Mouse (Mus musculus) layer of hippocampus, postnatal 36 days (tissue): Measurements from ENCODE around the gene Mgp. TPM values are rescaled to one million over a fixed set of nuclear protein-coding genes. Genes with fewer than 3 reads are reported as not detected.
"Not testable (repeated sequence)": the region's sequence is repeated elsewhere in the genome, so short reads cannot be mapped to it uniquely, and the experiment has no call there.

Source experiments
- DNase-seq, 2 experiments: peaks; one replicate each; pipeline ENCODE4 v3.0.0; 2022
- total RNA-seq, 2 experiments: library from RNA; stranded (reverse); gene quantifications; 2 replicates each; pipeline ENCODE4 v1.2.3; 2021

Mgp gene
- total RNA-seq, 2 experiments from 2014 or later: 16.1 to 37.1 TPM

DNA sequence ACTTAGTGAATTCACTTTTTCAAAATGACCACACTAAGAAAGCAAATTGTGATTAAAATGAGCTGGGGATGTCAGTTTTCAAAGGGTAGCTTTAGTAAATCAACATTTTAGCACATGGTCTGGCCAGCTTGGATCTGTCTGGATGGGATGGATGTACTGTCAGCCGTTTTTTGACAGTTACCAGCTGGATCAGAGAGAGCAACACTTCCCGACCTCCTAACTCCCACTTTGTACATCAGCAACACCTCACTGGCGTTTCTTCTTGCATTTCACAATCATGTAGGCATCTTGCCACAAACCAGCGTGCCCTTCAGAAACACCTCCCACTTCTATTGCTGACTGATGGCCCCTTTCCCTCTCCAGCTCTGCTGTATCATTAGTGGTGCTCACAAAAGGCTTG lies 22.6 kb upstream of the Mgp start:
- no peak for DNase-seq

DNA sequence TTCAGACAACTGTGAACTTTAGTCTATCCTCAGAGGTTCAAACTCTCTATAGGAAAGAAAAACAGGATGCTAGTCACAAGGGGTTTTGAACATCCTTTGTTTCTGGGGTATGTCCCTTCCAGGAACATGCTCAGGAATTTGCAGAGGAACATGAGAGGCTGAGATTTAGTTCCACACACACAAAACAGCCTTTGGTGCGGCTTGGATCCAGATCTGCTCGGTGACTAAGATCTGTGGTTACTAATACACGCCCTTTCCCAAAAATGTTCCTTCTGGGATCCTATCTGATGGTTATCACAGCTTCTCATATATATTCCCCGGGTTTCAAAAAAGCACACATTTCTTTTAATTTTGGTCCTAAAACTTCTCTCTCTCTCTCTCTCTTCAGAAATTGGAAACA lies 22.2 kb upstream of the Mgp start:
- no peak for DNase-seq

DNA sequence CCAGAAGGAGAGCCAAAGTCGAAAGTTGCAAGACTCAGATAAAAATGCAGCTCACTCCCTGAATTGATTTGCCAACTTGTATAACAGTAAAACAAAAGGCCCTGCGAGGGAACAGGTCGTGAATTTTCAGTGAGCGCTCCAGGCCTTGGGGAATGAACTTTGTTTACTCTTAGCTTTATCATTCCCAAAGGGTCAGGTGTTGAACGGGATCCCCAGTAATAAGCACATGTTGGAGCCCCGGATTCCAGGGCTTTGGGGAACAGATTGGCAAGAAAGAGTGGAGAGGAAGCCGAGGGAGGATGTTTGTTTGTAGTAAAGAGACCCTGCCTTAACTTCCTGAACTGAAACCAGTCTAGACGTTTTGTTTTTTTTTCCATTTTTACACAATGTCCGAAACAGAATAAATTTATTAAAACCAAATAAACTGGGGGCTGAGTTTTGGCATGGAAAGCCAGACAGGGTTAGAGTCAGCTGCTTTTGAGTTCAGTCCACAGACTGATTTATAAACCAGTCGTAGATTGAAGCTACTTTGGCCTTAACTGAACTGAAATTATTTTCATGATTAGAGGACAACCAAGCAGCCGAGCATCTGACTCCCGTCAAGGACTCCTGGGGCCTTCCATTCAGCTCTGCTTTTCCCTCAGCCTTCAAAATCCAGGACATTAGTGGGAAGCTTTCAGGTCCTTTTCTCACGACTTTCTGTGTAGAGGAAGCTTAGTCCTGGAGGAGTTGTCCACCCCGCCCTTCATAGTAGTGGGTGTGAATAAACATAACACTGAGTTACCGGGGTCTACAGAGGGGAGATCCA lies 19.1 kb upstream of the Mgp start:
- no peak for DNase-seq

DNA sequence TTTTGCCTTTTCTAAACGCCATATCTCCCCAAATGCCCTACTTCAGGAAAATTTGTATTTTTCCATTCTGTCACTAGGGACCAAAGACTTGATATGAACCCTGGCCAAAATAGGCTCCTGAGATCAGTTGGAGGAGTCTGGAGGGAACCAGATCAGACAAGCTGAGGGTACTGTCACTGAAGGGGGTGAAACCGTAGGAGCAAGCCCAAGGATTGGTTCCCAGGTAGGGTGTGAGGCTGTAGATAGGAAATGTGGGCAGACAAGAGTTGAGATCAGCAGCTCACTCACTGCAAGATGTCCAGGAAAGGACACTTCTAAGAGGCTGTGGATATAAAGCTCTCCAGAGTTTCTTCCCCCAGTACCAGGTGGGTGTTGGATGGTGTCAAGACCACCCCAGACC lies 16.4 kb upstream of the Mgp start:
- no peak for DNase-seq

DNA sequence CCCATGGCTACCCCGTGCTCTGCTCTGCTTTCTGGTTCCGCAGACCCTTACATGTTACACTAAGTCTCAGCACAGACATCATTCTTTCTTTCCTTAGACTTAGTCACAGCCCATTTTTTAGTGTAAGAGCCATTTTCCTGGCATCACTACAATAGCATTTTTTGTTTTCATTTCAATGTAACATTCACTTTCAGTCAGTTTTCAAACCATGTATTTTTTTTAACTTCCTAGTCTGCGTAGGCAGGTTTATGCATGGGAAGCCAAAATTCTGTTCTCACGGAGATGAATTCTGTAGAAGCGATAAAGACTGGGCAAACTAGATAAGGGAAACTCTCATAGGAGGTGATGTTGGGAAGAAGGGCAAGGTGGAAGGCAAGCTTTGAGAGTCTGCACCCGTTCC lies 13.9 kb upstream of the Mgp start:
- DNase-seq: no peak

DNA sequence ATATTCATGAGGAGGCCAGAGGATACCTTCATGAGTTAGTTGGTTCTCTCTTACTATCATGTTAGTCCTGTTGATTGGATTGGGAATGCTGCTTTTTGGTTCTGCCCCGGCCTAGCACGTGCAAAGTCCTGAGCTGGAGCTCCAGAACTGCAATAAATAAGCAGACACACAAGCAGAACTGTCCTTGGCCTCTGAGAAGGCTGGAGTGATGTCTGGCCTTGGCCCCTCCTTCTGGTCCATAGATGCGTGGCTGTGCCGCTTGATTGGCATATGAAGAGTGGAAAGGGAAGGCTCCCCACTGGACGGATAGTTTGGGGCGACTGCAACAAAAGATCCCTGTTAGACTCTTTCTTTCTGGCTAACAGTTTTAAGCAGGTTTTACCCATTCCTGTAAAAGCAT lies 13.4 kb upstream of the Mgp start:
- DNase-seq: no peak

DNA sequence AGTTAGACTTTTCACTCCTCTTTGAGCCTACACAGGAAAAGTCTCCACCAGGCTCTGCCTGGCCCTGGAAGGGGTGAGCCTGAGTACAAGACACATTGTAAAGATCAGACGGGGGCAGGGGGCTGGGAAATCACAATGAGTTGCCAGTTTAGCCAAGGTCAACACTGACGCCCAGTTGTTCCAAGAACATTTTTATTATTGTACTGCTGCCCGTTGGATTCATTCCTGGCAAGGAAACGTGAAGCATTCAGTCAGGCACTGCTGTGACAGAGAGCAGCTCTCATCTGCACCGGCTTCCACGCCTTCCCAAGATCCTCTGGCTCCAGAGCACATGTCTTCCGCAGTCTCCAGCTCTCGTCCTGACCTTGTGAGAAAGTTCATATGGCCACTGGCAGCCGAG lies 12.2 kb upstream of the Mgp start:
- no peak for DNase-seq

DNA sequence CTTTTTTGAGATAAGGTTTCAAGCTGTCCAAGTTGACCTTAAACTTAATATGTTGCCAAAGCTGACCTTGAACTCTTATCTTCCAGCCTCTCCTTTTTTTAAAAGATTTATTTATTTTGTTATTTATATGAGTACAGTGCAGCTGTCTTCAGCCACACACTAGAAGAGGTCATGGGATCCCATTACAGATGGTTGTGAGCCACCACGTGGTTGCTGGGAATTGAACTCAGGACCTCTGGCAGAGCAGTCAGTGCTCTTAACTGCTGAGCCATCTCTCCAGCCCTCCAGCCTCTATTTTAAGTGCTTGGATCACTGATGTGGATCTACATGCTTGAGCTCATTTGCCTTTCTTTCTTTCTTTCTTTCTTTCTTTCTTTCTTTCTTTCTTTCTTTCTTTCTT lies 9.1 kb upstream of the Mgp start:
- not testable (repeated sequence) for DNase-seq

DNA sequence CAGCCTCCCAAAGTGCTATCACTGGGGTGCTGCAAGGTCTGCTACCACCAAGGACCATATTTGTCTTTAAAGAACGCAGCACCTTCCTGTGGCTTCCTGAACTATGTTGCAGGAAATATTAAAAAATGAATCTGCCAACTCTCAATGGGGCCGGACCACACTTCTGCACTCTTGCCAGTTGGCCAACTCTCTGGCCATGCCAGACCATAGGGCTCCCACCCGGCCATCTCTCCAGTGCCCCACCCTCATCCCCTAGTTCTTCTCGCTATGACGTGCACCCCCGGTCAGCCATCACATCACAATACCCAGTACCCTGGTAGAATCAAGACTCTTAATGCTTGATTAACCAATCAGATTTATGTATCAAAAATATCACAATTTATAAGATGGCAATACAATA lies 8.3 kb upstream of the Mgp start:
- no peak for DNase-seq

DNA sequence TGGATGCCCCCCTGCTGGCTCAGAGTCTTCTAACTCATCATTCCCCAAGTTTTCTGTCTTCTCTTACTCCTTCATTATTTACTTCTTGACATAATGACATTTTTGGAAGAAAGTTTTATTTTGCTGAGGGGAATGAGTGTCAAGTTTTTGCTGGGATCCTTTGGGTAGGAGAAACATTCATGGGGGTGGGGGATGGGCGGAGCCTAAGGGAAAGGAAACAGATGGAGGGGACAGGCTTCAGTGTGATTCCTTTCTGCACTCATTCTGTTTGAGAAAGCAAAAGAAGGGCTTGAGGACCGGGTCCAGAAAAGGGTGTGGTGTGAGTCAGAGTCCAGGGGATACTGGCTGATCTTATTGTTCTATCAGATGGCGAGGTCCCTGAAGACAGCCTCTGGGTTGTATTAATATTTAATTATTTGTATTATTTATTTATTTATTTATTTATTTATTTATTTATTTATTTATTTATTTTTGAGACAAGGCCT lies 7.8 kb upstream of the Mgp start:
- DNase-seq: no peak

DNA sequence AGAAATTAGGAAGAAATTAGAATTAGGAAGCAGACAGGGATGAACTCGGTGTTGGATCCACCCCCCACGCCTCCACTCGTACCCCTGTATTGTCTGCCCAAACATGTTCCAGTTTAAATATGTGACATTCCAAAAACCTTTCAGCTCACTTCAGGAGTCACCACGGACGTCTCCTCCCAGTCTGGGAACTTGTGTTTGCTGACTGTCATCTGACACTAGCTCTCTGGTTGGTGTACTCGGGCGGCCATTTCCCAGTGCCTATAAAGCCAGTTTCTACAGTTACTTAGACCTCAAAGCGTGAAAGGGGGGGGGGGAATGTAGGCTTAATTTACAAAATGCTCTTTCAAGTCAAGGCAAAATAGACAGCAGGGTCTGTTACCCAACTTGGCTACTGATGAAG lies 6.1 kb upstream of the Mgp start:
- no peak for DNase-seq

DNA sequence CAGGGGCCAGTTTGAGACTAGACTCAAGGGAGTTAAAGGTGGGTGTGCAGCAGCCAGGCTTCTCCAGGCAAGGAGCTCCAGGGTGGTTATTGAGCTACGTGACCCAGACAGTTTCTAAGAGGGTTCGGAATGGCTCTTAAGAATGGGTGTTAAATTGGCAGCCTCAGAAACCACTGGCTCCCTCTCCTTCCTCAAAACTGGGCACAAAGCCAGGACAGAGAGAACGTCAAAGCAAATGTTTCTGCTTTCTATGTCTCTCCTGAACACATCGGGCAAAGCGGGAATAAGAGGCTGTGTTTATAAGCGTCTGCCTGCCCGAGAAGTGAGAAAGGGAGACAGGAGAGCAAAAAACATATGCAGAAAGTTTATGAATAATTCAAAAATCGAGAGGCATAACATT lies 1.0 kb downstream of the Mgp start:
- DNase-seq: no peak

DNA sequence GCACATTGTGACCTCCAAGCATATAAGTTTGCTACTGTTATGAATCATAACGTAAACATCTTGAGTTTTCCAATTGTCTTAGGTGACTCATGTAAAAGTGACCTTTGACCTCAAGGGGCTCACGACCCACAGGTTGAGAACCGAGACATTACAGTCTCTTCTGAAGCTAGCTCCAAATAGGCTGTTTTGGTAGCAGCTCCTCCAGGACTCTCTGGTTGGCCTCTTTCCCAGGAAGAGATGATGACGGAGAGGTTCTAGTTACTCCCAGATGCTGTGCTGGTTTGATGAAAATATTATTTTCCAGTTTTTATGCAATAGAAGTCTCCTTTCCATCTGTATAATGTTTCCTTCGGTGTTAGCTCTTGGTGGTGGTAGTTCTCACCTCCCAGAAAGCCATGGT lies 6.7 kb downstream of the Mgp start:
- no peak for DNase-seq

DNA sequence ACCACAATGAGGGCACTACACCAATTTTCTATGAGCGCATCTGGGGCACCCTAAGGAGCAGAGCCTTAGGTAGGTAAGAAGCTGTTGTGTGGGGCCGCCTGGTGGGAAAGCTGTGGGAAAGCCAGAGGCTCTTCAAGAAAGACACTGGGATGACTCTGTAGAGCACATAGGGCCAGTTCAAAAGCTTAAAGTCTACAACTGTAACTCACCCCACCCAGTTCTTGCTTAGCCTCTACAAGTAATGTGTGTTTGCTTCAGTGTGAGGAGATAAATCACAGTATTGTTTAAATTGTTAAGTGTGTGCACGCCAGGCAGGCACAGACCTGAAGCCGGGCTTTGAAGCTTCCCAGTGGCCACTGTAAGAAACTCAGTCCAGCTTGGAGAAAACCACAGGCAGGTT lies 9.5 kb downstream of the Mgp start:
- no peak for DNase-seq

DNA sequence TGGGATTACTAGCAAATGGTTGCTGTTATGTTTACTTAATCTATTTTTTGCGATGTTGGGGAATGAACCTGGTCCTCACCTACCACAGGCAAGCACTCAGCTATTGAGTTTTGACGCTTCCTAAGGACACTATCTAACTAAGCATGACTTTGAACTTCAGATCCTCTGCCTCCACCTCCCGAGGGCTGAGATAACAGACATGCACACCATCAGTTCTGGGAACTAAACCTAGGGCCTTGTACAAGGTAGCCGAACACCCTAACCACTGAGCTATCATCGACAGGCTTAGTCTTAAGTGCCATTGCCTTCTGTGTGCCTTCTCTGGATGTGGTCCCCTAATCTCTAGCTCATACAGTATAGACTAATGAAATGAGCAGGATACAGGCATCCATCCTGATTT lies 10.3 kb downstream of the Mgp start:
- no peak for DNase-seq

DNA sequence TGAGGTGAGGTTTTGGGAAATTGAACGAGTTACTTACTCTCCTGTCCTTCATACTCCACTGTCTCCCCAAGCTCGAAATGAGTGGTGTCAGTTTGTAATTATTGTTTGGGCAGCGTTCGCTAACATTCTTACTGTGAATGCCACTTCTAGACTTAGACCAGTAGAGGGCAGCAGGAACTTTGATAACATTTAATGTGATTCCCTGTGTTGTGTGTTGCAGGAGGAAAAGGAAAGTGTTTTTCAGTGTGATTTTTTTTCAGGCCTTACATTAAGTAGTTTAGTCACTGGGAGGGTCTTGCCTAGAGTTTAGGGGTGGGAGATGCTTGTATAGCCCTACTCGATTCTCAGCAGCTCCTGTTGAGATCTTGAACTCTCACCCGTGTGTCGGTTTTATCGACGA lies 14.6 kb downstream of the Mgp start:
- no peak for DNase-seq

DNA sequence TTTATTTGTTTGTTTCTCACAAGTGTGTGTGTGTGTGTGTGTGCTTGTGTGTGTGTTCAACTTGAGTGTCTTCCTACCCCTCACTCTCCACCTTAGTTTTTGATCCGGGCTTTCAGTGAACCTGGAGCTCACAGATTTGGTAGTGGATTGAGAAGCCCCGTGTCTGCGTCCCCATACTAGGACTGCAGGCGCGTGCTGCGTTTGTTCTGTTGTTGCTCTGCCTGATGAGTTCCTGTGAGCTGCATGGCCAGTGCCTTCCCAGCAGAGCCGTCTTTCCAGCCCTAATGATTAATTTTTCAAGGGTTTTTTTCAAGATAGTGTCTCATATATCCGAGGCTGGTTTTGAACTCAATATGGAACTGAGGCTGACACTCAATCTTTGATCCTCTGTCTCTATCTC lies 17.2 kb downstream of the Mgp start:
- DNase-seq: no peak

DNA sequence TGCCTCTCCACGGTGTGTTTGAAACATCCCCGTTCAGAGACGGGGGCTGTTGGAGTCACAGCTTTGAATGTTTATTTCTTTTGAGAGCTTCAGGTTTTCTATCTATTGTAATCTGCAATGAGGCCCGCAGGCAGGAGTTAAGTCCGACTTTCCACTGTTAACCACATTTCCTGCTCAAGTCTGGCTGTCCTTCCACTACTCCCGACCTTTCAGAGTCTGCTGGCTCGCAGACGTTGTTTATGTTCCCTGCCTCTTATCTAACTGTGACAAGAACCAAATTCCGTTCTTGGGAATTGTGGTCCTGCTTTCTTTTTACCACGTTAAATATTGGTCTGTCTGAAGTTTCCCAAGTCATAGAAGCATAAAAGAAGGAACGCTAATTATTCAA lies 17.8 kb downstream of the Mgp start:
- no peak for DNase-seq

DNA sequence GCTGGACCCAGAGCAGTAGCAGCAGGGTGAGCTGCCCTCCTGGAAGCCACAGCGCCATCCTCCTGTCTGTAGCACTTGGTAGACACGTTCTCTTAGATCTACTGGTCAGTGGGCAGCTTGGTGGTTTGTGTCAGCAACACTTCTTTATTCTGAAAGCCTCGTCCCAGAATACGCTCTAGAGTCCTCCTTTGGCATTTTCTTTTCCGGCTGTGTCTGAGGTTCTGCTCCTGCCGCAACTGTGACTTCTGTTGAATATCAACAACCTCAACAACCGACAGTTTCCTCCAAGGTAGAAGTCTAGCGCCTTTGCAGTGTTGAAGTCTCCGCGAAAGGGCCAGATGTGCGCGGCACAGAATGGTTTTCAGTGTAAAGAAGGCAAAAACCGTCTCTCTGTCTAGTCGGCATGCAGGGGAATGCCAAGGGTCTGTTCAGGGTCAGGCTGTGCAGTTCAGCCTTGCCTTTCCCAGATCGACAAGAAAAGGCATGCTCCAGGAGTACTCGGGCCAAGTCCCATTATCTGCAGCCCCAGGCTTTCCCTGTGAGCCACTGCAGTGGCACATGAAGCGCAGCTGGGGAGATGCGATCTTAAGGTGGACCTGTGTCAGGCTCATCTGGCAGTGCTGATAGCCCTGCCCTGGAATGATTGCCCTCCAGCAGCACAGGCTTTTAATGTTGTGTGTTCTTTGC lies 18.3 kb downstream of the Mgp start, which contains the start of gene Art4:
TSS of gene Art4 (minus strand) at position 548 of the 687 bp plus-strand sequence.
- DNase-seq: no peak

DNA sequence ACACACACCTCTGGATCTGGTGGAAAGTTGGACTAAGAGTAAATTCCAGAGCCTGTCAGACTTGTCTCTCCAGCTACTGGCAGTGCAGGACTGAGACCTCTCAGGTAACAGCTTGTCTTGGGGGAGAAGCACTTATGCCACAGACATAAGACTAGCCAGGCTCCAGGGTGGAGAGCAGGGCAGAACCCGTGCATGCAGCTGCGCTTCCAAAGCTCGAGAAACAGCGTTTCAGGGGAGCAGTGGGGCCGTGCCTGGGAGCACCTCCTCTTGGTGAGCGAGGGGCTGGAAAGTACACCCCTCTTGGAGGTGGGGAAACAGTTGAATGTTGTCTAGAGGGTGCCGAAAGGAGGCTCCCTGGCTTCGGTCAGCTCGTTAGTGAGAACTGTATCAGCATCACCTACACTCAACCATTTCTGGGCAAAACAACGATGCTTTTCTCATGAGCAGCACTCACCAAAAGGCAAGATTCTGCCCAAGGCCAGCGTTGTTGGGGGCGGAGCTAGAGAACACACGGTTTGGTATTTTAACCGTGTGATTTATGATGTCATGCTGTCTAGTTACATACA lies 19.5 kb downstream of the Mgp start:
- DNase-seq: no peak

DNA sequence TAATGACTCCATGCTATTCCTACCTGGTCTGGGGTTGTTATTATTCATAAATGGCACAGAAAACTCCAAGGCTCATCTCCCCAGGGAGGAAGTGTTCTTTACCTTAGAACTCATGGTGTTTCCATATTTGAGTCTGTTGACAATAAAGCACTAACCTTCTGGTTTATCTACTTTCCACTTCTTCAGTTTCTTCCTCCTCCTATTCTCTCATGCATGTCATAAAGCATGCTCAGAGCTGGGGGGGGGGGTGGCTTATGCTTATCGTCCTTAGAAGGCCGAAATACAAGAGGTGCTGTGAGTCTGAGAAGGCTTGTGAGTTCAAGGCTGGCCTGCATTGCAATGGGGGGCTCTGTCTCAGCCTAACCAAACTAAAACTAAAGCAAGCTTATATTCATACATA lies 20.4 kb downstream of the Mgp start:
- no peak for DNase-seq

DNA sequence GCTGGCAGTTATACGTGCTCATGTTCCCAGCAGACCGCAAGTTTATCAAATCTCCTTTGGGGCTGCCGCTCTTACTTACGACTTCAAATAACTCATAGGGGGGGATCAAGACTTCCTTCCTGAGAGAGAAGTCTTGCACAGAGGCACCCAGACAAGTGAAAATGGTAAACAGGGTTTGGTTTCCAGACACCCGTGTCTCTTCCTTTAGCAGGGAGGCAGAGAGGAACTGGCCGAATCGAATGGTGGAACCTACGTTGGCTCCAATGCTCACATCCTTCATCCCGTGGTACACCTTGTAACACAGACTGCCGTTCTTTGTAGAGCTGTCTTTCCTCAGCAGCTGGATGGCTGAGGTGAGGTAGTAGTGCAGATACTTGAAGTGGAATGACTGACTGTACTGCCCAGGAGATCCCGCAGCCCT lies 21.3 kb downstream of the Mgp start:
- DNase-seq: no peak

DNA sequence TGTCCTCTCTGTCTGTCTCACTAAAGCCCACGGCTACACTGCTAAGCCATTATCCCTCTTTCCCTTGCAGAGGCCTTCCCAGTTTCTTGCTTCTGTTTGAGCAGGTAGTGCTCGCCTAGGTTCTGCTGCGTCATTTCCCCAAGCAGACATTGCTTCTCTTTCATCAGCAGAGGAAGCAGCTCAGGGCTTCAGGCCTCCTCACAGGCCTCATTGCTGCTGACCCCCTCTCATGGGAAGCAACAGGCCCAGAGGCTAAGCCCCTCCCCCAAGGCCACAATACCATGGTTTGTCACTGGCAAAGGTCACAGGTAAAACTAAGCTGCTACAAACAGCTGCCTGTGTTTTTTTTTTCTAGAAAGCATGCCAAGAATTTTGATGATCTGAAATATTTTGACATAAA lies 22.9 kb downstream of the Mgp start:
- DNase-seq: no peak

DNA sequence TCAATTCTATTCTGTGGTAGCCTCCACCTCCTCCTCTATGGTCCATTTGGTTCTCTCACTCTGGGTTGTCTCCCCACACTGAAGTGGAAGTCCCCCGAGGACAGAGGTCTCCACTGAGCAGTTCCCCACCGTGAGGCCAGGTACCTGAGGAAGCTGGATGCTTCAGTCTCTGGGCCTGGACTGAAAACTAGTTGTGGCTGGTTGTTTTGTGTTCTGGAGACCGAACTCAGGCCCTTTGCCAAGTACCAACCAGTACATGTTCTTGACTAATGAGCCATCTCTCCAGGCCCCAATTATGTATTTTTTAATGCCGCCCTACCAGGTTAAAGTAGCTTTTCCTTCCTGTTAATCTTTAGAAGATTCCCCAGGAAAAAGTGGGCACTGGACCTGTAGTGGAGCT lies 23.3 kb downstream of the Mgp start:
- no peak for DNase-seq
